Mouse (Mus musculus): ENCODE results near the gene Scgb1a1. TPM values are rescaled to one million over a fixed set of nuclear protein-coding genes. Genes with fewer than 3 reads are reported as not detected.

Gene Scgb1a1
- polyA plus RNA-seq, 1 experiment from 2014 or later, result not detected

GRCm38 (mm10) chr19:9106096-9106495 is 18.3 kb upstream of the Scgb1a1 start:
- Histone ChIP-seq H3K27ac (ENCODE audit: low read depth, low read length) (peak overlapping the region; percentile 43; the same call in 1 of the 2 replicates), H3K4me2 (replicated peaks; ENCODE audit: low read depth, low read length) (no peak overlapping the region), H3K36me3 (ENCODE audit: control insufficient read depth, insufficient read depth, low read length) (no peaks in the 10 kb centered on the region), H3K4me1 (ENCODE audit: control insufficient read depth, insufficient read depth, low read length) (peaks cover 10% of the 10 kb centered on the region; the same call in 1 of the 2 replicates), H3K27me3 (ENCODE audit: control insufficient read depth, insufficient read depth, low read length) (no peaks in the 10 kb centered on the region), H3K9me3 (ENCODE audit: control insufficient read depth, low read length) (no peaks in the 10 kb centered on the region), H3K9ac (ENCODE audit: low read depth, low read length) (no peak overlapping the region), H3K4me3 (ENCODE audit: low read length) (no peak overlapping the region)
- 68% methylated on average over 5 of the region's 5 CpGs for WGBS
- no peak for ATAC-seq (ENCODE audit: low FRiP score, low TSS enrichment)

- Histone ChIP-seq H3K27ac (ENCODE audit: low read depth, low read length) (no peak overlapping the region), H3K4me1 (ENCODE audit: control insufficient read depth, insufficient read depth, low read length) (peaks cover 10% of the 10 kb centered on the region; the same call in 1 of the 2 replicates), H3K4me3 (ENCODE audit: low read length) (no peak overlapping the region), H3K9me3 (ENCODE audit: control insufficient read depth, low read length) (no peaks in the 10 kb centered on the region), H3K4me2 (replicated peaks; ENCODE audit: low read depth, low read length) (no peak overlapping the region), H3K27me3 (ENCODE audit: control insufficient read depth, insufficient read depth, low read length) (no peaks in the 10 kb centered on the region), H3K9ac (ENCODE audit: low read depth, low read length) (no peak overlapping the region), H3K36me3 (ENCODE audit: control insufficient read depth, insufficient read depth, low read length) (no peaks in the 10 kb centered on the region)
- WGBS, result 69% methylated on average over 3 of the region's 3 CpGs
- no peak for ATAC-seq (ENCODE audit: low FRiP score, low TSS enrichment)
These were observed 17.4 kb upstream of the Scgb1a1 start for GRCm38 (mm10) chr19:9105101-9105685.

DNA sequence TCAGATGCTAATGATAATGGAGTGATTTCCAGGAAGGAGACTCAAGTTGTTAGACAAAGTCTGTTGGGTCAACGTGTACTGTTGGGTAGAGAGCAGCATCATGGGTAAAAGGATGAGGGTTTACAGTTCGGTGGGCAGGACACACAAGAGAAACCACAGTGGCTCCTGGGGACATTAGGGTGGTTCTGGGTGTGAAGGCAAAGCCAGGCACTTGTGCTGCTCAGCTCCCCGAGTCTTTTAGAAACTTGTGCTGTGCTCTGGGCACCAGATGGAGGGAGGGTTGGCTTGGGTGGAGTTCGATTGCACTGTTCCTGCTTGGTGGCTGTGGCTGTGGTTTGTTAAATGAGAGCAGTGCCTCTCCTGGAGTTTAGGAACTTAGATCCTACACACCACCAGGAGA is 16.2 kb upstream of the Scgb1a1 start:
- Histone ChIP-seq H3K27ac (ENCODE audit: low read depth, low read length) (no peak overlapping the region), H3K36me3 (ENCODE audit: control insufficient read depth, insufficient read depth, low read length) (no peaks in the 10 kb centered on the region), H3K9ac (ENCODE audit: low read depth, low read length) (no peak overlapping the region), H3K9me3 (ENCODE audit: control insufficient read depth, low read length) (no peaks in the 10 kb centered on the region), H3K4me1 (ENCODE audit: control insufficient read depth, insufficient read depth, low read length) (peaks cover 10% of the 10 kb centered on the region; the same call in 1 of the 2 replicates), H3K4me3 (ENCODE audit: low read length) (no peak overlapping the region), H3K27me3 (ENCODE audit: control insufficient read depth, insufficient read depth, low read length) (no peaks in the 10 kb centered on the region), H3K4me2 (replicated peaks; ENCODE audit: low read depth, low read length) (no peak overlapping the region)
- ATAC-seq (ENCODE audit: low FRiP score, low TSS enrichment), result no peak
- WGBS, result 82% methylated on average over 4 of the region's 4 CpGs

DNA sequence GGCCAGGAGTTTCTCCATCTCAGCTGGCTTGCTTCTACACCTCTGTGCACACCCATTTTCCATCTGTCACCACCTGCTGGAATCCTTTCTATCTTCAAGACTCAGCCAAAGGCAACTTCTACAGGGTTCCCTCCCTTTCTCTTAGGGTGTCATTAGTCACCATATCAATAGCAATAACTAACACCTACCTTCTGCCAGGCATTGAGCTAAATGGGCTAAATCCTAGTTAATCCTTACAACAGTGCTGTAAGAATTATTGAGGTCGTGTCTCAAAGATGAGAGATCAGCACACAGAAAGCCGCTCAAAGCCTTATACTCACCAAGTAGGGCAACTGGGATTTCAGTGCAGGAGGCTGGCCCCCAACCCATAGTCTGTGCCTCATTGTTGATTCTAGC is 13.3 kb upstream of the Scgb1a1 start:
- no peak overlapping the region for H3K4me2 ChIP-seq (replicated peaks; ENCODE audit: low read depth, low read length)
- ATAC-seq (ENCODE audit: low FRiP score, low TSS enrichment), result no peak
- no peak overlapping the region for H3K4me3 ChIP-seq (ENCODE audit: low read length)
- H3K27me3 ChIP-seq (ENCODE audit: control insufficient read depth, insufficient read depth, low read length), result no peaks in the 10 kb centered on the region
- H3K27ac ChIP-seq (ENCODE audit: low read depth, low read length), result no peak overlapping the region
- no peaks in the 10 kb centered on the region for H3K36me3 ChIP-seq (ENCODE audit: control insufficient read depth, insufficient read depth, low read length)
- 74% methylated on average over 2 of the region's 2 CpGs for whole genome bisulfite sequencing
- no peaks in the 10 kb centered on the region for H3K9me3 ChIP-seq (ENCODE audit: control insufficient read depth, low read length)
- H3K9ac ChIP-seq (ENCODE audit: low read depth, low read length), result no peak overlapping the region
- H3K4me1 ChIP-seq (ENCODE audit: control insufficient read depth, insufficient read depth, low read length), result no peaks in the 10 kb centered on the region

- no peaks in the 10 kb centered on the region for H3K27me3 ChIP-seq (ENCODE audit: control insufficient read depth, insufficient read depth, low read length)
- no peak overlapping the region for H3K4me3 ChIP-seq (ENCODE audit: low read length)
- no peak overlapping the region for H3K27ac ChIP-seq (ENCODE audit: low read depth, low read length)
- H3K4me2 ChIP-seq (replicated peaks; ENCODE audit: low read depth, low read length), result no peak overlapping the region
- no peaks in the 10 kb centered on the region for H3K4me1 ChIP-seq (ENCODE audit: control insufficient read depth, insufficient read depth, low read length)
- ATAC-seq (ENCODE audit: low FRiP score, low TSS enrichment), result no peak
- 85% methylated on average over 17 of the region's 17 CpGs for WGBS
- H3K9ac ChIP-seq (ENCODE audit: low read depth, low read length), result no peak overlapping the region
- H3K36me3 ChIP-seq (ENCODE audit: control insufficient read depth, insufficient read depth, low read length), result no peaks in the 10 kb centered on the region
- H3K9me3 ChIP-seq (ENCODE audit: control insufficient read depth, low read length), result no peaks in the 10 kb centered on the region
These were observed 12.7 kb upstream of the Scgb1a1 start for GRCm38 (mm10) chr19:9100297-9101061.

DNA sequence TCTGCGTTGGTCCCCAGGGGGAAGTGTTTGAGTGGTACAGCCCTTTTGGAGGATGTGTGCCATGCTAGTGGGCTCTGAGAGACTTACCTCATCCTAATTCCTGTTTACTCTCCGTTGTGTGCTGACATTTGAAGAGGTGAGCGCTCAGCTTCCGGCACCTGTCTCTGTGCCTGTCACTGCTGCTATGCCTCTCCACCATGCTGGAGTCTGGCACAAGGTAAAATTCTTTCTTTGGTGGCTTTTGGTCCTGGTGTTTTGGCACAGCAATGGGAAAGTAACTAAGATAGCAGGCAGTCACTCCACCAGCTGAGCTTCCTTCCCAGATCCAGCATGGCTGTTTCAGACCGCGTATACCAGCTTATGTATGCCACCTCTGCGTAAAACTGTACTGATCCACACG is 12.0 kb upstream of the Scgb1a1 start:
- H3K36me3 ChIP-seq (ENCODE audit: control insufficient read depth, insufficient read depth, low read length), result no peaks in the 10 kb centered on the region
- WGBS, result 89% methylated on average over 8 of the region's 8 CpGs
- H3K9me3 ChIP-seq (ENCODE audit: control insufficient read depth, low read length), result no peaks in the 10 kb centered on the region

DNA sequence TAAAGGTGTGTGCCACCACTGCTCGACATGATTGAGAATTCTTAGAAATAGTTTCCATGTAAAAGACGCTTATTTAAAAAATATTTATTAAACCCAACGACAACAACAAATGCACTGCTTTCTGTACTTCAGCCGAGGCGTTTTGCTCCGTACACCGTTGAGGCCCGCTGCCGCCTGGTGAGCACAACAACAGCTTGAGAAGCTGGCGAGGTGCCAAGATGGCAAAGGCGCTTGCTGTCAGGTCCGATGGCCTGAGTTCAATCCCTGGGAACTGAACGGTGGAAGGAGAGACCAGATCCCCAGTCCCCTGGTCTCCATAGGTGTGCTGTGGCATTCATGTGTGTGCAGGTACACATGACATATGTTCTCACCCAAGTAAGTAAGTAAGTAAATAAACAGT is 9.7 kb upstream of the Scgb1a1 start:
- H3K27me3 ChIP-seq (ENCODE audit: control insufficient read depth, insufficient read depth, low read length), result no peaks in the 10 kb centered on the region
- no peak overlapping the region for H3K9ac ChIP-seq (ENCODE audit: low read depth, low read length)
- H3K9me3 ChIP-seq (ENCODE audit: control insufficient read depth, low read length), result no peaks in the 10 kb centered on the region
- H3K36me3 ChIP-seq (ENCODE audit: control insufficient read depth, insufficient read depth, low read length), result no peaks in the 10 kb centered on the region
- ATAC-seq (ENCODE audit: low FRiP score, low TSS enrichment), result no peak
- no peak overlapping the region for H3K4me3 ChIP-seq (ENCODE audit: low read length)
- H3K27ac ChIP-seq (ENCODE audit: low read depth, low read length), result no peak overlapping the region
- no peak overlapping the region for H3K4me2 ChIP-seq (replicated peaks; ENCODE audit: low read depth, low read length)
- 88% methylated on average over 13 of the region's 13 CpGs for WGBS
- H3K4me1 ChIP-seq (ENCODE audit: control insufficient read depth, insufficient read depth, low read length), result no peaks in the 10 kb centered on the region

More for the DNA sequence above, 12.0 kb upstream of the Scgb1a1 start:
- Histone ChIP-seq H3K9ac (ENCODE audit: low read depth, low read length) (no peak overlapping the region), H3K27ac (ENCODE audit: low read depth, low read length) (no peak overlapping the region), H3K4me1 (ENCODE audit: control insufficient read depth, insufficient read depth, low read length) (no peaks in the 10 kb centered on the region), H3K4me3 (ENCODE audit: low read length) (no peak overlapping the region), H3K27me3 (ENCODE audit: control insufficient read depth, insufficient read depth, low read length) (no peaks in the 10 kb centered on the region), H3K4me2 (replicated peaks; ENCODE audit: low read depth, low read length) (no peak overlapping the region)
- no peak for ATAC-seq (ENCODE audit: low FRiP score, low TSS enrichment)

DNA sequence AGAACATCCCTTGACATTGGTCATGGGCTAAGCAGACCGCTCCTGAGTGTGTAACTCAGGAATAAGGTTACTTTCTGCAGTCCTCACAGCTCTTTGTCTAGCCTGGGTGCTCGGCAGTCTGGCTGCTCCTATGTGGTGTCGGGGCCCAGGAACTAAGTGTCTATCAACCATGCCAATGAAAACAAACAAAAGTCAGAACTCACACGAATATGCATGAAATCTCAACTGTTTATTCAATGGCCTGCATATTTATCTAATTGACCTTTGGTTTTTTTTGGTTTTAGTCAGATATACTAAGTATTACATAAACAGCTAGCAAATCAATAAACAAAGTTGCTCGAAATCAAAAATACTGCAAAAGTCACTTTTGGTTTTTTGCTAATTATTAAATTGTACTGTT is 7.4 kb upstream of the Scgb1a1 start:
- Histone ChIP-seq H3K4me3 (ENCODE audit: low read length) (no peak overlapping the region), H3K9ac (ENCODE audit: low read depth, low read length) (no peak overlapping the region), H3K27ac (ENCODE audit: low read depth, low read length) (no peak overlapping the region), H3K9me3 (ENCODE audit: control insufficient read depth, low read length) (no peaks in the 10 kb centered on the region), H3K36me3 (ENCODE audit: control insufficient read depth, insufficient read depth, low read length) (no peaks in the 10 kb centered on the region), H3K4me1 (ENCODE audit: control insufficient read depth, insufficient read depth, low read length) (no peaks in the 10 kb centered on the region), H3K27me3 (ENCODE audit: control insufficient read depth, insufficient read depth, low read length) (no peaks in the 10 kb centered on the region), H3K4me2 (replicated peaks; ENCODE audit: low read depth, low read length) (no peak overlapping the region)
- no peak for ATAC-seq (ENCODE audit: low FRiP score, low TSS enrichment)
- WGBS, result 65% methylated on average over 5 of the region's 5 CpGs

DNA sequence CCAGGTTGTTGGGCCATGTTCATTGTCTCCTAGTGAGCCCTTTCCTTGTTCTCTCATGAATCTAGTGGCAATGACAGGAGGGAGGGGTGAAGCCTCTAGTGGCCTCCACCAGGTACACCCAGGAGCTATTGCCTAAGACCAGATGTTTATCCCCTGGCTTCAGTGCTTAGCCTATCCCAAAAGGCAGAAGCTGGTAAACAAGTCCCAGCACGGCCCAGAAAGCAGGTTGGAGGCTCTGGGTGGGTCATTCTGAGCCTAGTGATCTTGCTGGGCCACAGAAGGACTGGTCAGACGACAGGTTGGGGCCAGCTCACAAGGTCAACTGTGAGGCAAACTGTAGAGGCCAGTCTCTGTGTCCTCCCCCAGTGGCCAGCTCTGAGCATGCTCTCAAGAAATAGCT is 3.0 kb upstream of the Scgb1a1 start:
- H3K9me3 ChIP-seq (ENCODE audit: control insufficient read depth, low read length), result no peaks in the 10 kb centered on the region
- H3K9ac ChIP-seq (ENCODE audit: low read depth, low read length), result no peak overlapping the region
- no peaks in the 10 kb centered on the region for H3K36me3 ChIP-seq (ENCODE audit: control insufficient read depth, insufficient read depth, low read length)
- no peak overlapping the region for H3K4me2 ChIP-seq (replicated peaks; ENCODE audit: low read depth, low read length)
- no peak overlapping the region for H3K4me3 ChIP-seq (ENCODE audit: low read length)
- no peak overlapping the region for H3K27ac ChIP-seq (ENCODE audit: low read depth, low read length)
- no peaks in the 10 kb centered on the region for H3K4me1 ChIP-seq (ENCODE audit: control insufficient read depth, insufficient read depth, low read length)
- no peaks in the 10 kb centered on the region for H3K27me3 ChIP-seq (ENCODE audit: control insufficient read depth, insufficient read depth, low read length)
- ATAC-seq (ENCODE audit: low FRiP score, low TSS enrichment), result no peak
- WGBS, result 60% methylated on average over 2 of the region's 2 CpGs

All from kidney, embryonic 14.5 days (tissue).